Mouse (Mus musculus): ENCODE results near the gene Lamc3.
A peak's percentile ranks its signal among the peaks of the same experiment; 100 is the strongest.

Lamc3 gene

DNA sequence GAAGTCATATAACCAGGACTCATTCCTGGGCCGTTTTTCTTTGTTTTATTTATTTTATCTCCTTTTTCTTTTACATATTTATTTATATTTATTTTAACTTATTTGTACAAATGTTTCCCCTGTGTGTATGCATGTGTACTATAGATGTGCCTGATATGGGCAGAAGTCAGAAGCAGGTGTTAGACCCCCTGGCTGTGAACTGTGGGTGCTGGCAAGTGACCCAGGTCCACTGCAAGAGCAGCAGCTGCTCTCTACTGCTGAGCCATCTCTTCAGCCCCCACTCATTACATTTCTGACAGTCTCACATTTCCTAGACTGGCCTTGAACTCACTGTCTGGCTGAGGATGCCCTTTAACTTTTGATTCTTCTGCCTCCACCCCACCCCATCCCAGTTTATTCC lies 51.2 kb downstream of the Lamc3 start:
- no peak for DNase-seq

DNA sequence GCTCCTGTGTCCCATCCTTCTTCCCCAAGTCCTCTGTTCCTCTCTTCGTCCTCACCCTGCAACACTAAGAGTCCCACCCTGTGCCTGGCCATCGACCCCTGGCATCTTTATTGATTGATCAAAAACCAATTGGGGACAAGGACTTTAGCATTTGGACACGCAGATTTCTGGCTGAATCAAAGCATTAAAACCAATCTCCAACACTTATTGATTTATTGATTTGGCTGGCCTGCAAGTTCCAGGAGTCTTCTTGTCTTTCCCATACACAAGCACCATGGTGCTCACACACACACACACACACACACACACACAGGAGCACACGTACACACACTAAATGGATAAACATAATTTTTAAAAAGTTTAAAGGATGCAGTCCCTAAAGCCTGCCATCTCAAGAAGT lies 55.9 kb downstream of the Lamc3 start:
- DNase-seq: no peak

- no peak for DNase-seq
These were observed 58.5 kb downstream of the Lamc3 start for GRCm38 (mm10) chr2:31945580-31945979.

DNA sequence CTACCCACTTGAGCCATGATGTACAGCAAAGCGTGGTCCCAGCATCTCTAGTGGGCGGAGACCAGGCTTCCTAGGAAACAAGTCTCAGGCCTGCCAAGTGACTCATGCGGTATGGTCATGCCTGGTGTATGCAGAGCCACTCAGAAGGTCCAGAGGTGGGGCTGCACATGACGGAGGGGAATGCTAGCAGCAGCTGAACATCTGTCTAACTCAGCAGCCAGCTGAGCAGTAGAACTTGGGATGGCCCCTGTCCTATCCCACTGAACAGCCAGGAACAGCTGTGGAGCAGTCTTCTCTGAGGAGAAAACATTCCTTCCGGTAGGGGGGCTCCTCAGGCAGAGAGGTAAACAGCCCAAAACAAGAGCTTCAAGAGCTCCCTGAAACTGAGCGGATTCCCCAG lies 61.3 kb downstream of the Lamc3 start:
- DNase-seq: peak in 1 of 2 experiments; percentile 12

DNA sequence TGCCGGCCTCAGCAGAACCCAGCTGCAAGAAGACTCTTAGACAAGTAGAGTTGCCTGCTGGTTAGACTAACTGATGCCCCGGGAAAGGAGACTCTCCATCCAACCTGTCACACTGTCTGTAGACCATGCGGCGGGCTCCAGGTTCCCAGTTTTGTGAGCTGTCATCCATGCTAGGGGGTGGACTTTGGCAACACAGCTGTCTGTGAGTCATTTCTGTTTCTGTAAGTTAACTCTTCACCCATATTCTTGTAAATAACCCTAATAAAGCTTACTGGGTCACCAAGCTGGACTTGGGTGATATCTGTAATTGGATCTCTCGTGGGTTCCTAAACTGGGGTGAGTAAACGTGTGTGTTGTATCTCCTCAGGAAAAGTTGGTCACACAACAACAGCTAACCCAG lies 61.7 kb downstream of the Lamc3 start:
- DNase-seq: no peak

DNA sequence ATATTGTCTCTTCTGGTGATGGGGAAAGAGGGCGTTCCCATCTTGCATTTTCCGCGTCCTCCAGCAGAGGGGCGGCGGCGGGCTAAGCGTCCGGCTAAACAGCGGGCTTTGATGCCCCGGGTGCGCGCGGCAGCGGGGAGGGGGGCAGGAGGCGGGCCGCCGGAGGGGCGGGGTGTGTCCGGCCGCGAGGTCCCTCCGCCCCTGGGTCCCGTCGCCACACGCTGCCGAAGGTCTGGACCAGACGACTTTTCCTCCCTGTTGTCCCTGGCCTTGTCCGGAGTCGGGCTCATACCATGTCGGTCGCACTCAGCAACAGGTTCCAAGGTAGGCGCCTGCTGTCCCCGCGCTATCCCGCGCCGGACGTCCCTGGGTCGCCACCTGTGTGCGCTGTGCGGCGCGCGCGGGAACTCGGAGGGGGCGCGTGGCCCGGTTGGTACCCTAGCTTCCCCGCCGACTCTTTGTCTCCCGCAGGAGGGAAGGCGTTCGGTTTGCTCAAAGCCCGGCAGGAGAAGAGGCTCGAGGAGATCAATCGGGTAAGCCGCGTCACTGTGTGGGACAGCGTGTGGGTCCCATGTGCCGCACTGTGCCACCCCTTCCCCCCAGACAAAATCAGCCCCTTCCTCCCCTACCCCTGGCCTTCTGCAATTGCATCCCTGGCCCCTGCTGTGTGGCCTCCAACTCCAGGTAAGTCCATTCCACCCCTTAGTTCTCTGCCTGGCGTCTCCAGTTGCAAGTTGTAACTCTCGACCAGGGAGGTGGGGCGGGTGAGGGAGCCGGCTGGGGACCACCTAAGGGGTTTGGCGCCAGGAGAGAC lies 63.2 kb downstream of the Lamc3 start, which contains the start of gene Aif1l:
Gene Aif1l, plus strand, starts transcription at position 82 of the 814 bp plus-strand sequence.
- DNase-seq: peak; percentile 23 to 64

DNA sequence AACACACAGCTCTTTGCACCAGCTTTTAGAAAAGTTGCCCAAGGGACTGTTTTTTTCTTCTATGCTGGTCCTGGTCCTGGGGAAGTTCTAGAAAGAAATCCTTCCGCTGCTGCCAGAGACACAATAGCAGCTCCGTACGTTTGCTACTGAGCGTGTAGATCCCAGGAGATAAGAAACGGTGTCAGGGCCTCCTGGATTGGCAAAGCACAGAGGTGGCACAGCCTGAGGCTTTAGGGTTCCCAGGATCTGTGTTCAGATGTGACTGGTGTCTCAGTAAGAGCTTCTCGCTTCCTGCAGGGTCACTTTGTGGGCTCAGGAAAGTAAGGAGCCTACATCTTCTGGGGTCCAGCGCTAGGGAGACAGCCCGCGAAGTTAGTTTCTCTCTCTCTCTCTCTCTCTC lies 63.9 kb downstream of the Lamc3 start:
- no peak for DNase-seq

- DNase-seq: no peak
These were observed 65.1 kb downstream of the Lamc3 start for GRCm38 (mm10) chr2:31952236-31952635.

GRCm38 (mm10) chr2:31952725-31953124 lies 65.6 kb downstream of the Lamc3 start:
- DNase-seq: no peak

DNA sequence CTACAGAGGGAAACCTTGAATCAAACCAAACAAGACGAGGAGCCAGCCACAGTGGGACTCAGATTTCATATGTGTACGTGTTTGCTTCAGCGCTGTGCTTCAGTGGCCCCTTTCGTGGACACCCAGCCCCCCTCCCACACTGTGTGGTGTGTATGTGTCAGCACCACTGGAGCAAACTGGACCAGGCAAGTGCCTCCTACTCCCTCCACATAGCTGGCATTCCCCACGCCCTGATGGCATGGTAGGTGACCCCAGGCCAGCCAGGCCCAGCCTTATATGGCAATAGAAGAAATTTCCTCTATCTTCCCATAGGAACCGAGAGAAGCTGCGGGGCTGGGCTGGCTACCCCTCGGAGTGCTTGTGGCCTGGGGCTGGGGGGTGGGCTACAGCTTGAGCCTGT lies 66.6 kb downstream of the Lamc3 start:
- no peak for DNase-seq

DNA sequence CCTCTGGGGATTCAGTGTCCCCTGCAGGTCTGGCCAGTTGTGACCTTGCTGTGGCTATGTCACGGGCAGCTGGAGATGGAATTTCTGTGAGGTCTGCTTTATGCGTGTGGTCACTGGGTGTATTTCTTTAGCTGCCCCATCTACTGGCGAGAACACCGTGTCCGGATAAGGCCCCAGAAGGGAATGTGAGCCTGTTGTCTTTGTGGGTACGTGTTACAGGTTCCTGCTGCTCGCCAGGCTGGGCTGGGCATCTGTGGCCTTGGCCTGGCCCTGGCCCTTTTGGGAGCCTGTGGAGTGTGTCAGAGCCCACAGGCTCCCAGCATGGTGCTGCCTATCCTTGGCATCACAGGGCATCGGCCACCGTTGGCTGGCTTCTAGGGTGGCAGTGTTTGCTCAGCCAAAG lies 67.7 kb downstream of the Lamc3 start:
- DNase-seq: no peak

GRCm38 (mm10) chr2:31955686-31956085 lies 68.6 kb downstream of the Lamc3 start:
- no peak for DNase-seq

- DNase-seq: no peak
These were observed 70.1 kb downstream of the Lamc3 start for GRCm38 (mm10) chr2:31957211-31957610.

GRCm38 (mm10) chr2:31960986-31961385 lies 73.9 kb downstream of the Lamc3 start:
- no peak for DNase-seq

DNA sequence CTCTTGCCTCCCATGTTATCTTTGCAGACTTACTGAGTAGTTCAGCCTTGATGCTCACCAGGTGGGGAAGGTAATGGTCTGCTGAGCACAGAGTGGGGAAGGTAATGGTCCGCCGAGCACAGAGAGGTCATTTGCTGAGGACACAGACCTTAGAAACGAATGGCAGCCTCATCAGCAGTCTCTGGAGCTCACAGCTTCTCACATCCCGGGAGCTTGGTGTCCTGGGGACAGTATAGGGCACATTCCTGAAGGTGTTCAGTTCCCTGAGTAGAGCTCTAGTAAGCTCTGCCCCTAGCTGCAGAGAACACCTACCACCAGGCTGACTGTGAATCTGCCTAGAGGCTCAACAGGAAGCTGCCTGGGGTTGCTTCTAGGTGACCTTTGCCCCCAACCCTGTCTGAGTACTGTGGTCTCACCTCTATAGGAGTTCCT lies 74.7 kb downstream of the Lamc3 start:
- DNase-seq: no peak

- peak; percentile 48 to 58 for DNase-seq
These were observed 75.6 kb downstream of the Lamc3 start for GRCm38 (mm10) chr2:31962501-31963224.

GRCm38 (mm10) chr2:31963491-31963890 lies 76.4 kb downstream of the Lamc3 start:
- peak in 1 of 2 experiments; percentile 17 for DNase-seq

- DNase-seq: no peak
These were observed 77.1 kb downstream of the Lamc3 start for GRCm38 (mm10) chr2:31964191-31964590.

GRCm38 (mm10) chr2:31965110-31965509 lies 78.0 kb downstream of the Lamc3 start:
- DNase-seq: peak; percentile 34 to 50

- DNase-seq: no peak
These were observed 79.7 kb downstream of the Lamc3 start for GRCm38 (mm10) chr2:31966801-31967200.

GRCm38 (mm10) chr2:31972589-31972988 lies 85.5 kb downstream of the Lamc3 start:
- DNase-seq: no peak

GRCm38 (mm10) chr2:31974141-31974808 lies 87.2 kb downstream of the Lamc3 start, which contains the start of gene Nup214:
TSS of gene Nup214 (plus strand) at chr2:31974436.
- DNase-seq: peak; percentile 98 to 99

- no peak for DNase-seq
These were observed 87.8 kb downstream of the Lamc3 start for GRCm38 (mm10) chr2:31974809-31975371.
